Mouse (Mus musculus): Measurements from ENCODE around the gene D1Ertd622e.
"Not testable (repeated sequence)": the region's sequence is repeated elsewhere in the genome, so short reads cannot be mapped to it uniquely, and the experiment has no call there.

Gene D1Ertd622e

GRCm38 (mm10) chr1:97583085-97583484, 78.8 kb downstream of the D1Ertd622e start:
- DNase-seq (ENCODE audit: low spot score in 2 of 2), result no peak

GRCm38 (mm10) chr1:97580680-97581079, 81.2 kb downstream of the D1Ertd622e start:
- DNase-seq (ENCODE audit: low spot score in 2 of 2), result not testable (repeated sequence)

GRCm38 (mm10) chr1:97580270-97580669, 81.6 kb downstream of the D1Ertd622e start:
- no peak for DNase-seq (ENCODE audit: low spot score in 2 of 2)

- no peak for DNase-seq (ENCODE audit: low spot score in 2 of 2)
Observed at GRCm38 (mm10) chr1:97578025-97578417, 83.9 kb downstream of the D1Ertd622e start.

GRCm38 (mm10) chr1:97577062-97578024, 84.5 kb downstream of the D1Ertd622e start:
- DNase-seq (ENCODE audit: low spot score in 2 of 2), result no peak

GRCm38 (mm10) chr1:97576576-97576975, 85.3 kb downstream of the D1Ertd622e start:
- DNase-seq (ENCODE audit: low spot score in 2 of 2), result no peak

GRCm38 (mm10) chr1:97570814-97571213, 91.1 kb downstream of the D1Ertd622e start:
- no peak for DNase-seq (ENCODE audit: low spot score in 2 of 2)

- DNase-seq (ENCODE audit: low spot score in 2 of 2), result no peak
Observed at GRCm38 (mm10) chr1:97567956-97568355, 93.9 kb downstream of the D1Ertd622e start.

GRCm38 (mm10) chr1:97564641-97565040, 97.2 kb downstream of the D1Ertd622e start:
- DNase-seq (ENCODE audit: low spot score in 2 of 2), result no peak

- no peak for DNase-seq (ENCODE audit: low spot score in 2 of 2)
Observed at GRCm38 (mm10) chr1:97562867-97563266, 99.0 kb downstream of the D1Ertd622e start.

Measured in right cerebral cortex, postnatal 10 days (tissue).